Mouse (Mus musculus) liver, embryonic 14.5 days (tissue): ENCODE data around the gene Ino80d. TPM values are rescaled to one million over a fixed set of nuclear protein-coding genes. Genes with fewer than 3 reads are reported as not detected.

ENCODE experiments used
- ATAC-seq: fragments of 200-750 bp; cut with Nextera tagmentation; 2 replicates; pipeline ENCODE4 v1.8.0; 2017; ENCODE audit warnings: moderate number of reproducible peaks, mild to moderate bottlenecking, moderate library complexity; ENCODE audit not compliant: insufficient read depth
- DNase-seq, 3 experiments: peaks; one replicate each; pipeline ENCODE4 v3.0.0-alpha.2; 2012 to 2013; ENCODE audit warnings: low read depth in 3 of 3, low spot score in 3 of 3
- H3K27ac ChIP-seq: fragments of 300-500 bp; sonication (generic); 2 replicates; pipeline ENCODE4 v1.5.1; 2014; ENCODE audit warnings: moderate library complexity, mild to moderate bottlenecking, control low read depth, inconsistent platforms
- H3K27me3 ChIP-seq: fragments of 300-500 bp; sonication (generic); 2 replicates; pipeline ENCODE4 v1.6.1; 2014; ENCODE audit warnings: mild to moderate bottlenecking, low read length, moderate library complexity; ENCODE audit not compliant: control insufficient read depth, insufficient read depth
- H3K36me3 ChIP-seq: fragments of 300-500 bp; sonication (generic); replicated peaks from 2 replicates; pipeline ENCODE4 v1.6.1; 2014; ENCODE audit warnings: low read depth; ENCODE audit not compliant: control insufficient read depth, insufficient read depth
- H3K4me1 ChIP-seq, 2 experiments: fragments of 200-500 bp in 1 of 2; fragments of 300-500 bp in 1 of 2; sonication (generic) in 1 of 2; replicated peaks; 2 replicates each; pipeline ENCODE4 v1.6.1; 2012 to 2014; ENCODE audit warnings: antibody characterized with exemption in 1 of 2, inconsistent platforms in 1 of 2, low read length in 1 of 2; ENCODE audit not compliant: control insufficient read depth in 2 of 2, insufficient read depth in 2 of 2
- H3K4me2 ChIP-seq: fragments of 300-500 bp; sonication (generic); 2 replicates; pipeline ENCODE4 v1.6.1; 2014; ENCODE audit warnings: low read depth, mild to moderate bottlenecking, control low read depth, moderate library complexity
- H3K4me3 ChIP-seq, 2 experiments: fragments of 200-500 bp in 1 of 2; fragments of 300-500 bp in 1 of 2; sonication (generic) in 1 of 2; 2 replicates each; pipeline ENCODE4 v1.5.1; 2012 to 2014; ENCODE audit warnings: low read depth in 2 of 2, low read length in 2 of 2, mild to moderate bottlenecking in 2 of 2, control low read depth in 1 of 2, inconsistent platforms in 1 of 2, moderate library complexity in 1 of 2; ENCODE audit not compliant: insufficient read depth in 1 of 2
- H3K9ac ChIP-seq: fragments of 300-500 bp; sonication (generic); replicated peaks from 2 replicates; pipeline ENCODE4 v1.6.1; 2014; ENCODE audit warnings: mild to moderate bottlenecking, control low read depth, moderate library complexity
- H3K9me3 ChIP-seq: fragments of 300-500 bp; sonication (generic); 2 replicates; pipeline ENCODE4 v1.6.1; 2016; ENCODE audit warnings: low read length, mixed read lengths; ENCODE audit not compliant: control insufficient read depth
- CTCF ChIP-seq: IDR thresholded peaks from 2 replicates; pipeline ENCODE4 v1.5.1; 2016; ENCODE audit warnings: antibody characterized with exemption, low read depth, control low read depth
- EP300 ChIP-seq: IDR thresholded peaks from 2 replicates; pipeline ENCODE4 v1.6.1; 2016; ENCODE audit warnings: antibody characterized with exemption, low read depth
- WGBS: fragments of 180-500 bp; shearing (Covaris S2); extraction: QIAGEN DNeasy Blood & Tissue Kit; methylation state at CpG from one replicate; pipeline ENCODE4 v1.1.7; 2014; ENCODE audit not compliant: insufficient replicate concordance; 5-methylcytosine and 5-hydroxymethylcytosine counted together
- polyA plus RNA-seq, 2 experiments: library from polyadenylated mRNA; depleted of rRNA in 1 of 2; stranded (reverse) in 1 of 2; unstranded in 1 of 2; fragments of >200 nt; fragmentation: Nextera tagmentation in 1 of 2; extraction: Ambion mirVana in 1 of 2; gene quantifications; 2 replicates each; pipeline versions ENCODE4 v1.2.1 to v1.2.3; 2012 to 2014

The Ino80d gene
- polyA plus RNA-seq, 2 experiments = 2.5 to 3.4 TPM

- DNase-seq = no peak
- H3K4me2 ChIP-seq = no peak overlapping the region
- peak; percentile 52; the same call in 1 of the 2 replicates for ATAC-seq
- H3K9ac ChIP-seq = no peak overlapping the region
- H3K27me3 ChIP-seq = no peaks in the 10 kb centered on the region
- H3K4me3 ChIP-seq = no peak overlapping the region
- H3K36me3 ChIP-seq = peaks cover 34% of the 10 kb centered on the region
- no peak overlapping the region for H3K27ac ChIP-seq
- H3K4me1 ChIP-seq = peaks cover 3 to 19% of the 10 kb centered on the region in 2 experiments; a peak in 3 of 4 replicates
- WGBS = 70% methylated on average over 6 of the region's 6 CpGs
- TF ChIP-seq EP300 (no peak), CTCF (no peak)
- no peaks in the 10 kb centered on the region for H3K9me3 ChIP-seq
Measured at GRCm38 (mm10) chr1:63123823-63124450, 9.5 kb upstream of the Ino80d start.

DNA sequence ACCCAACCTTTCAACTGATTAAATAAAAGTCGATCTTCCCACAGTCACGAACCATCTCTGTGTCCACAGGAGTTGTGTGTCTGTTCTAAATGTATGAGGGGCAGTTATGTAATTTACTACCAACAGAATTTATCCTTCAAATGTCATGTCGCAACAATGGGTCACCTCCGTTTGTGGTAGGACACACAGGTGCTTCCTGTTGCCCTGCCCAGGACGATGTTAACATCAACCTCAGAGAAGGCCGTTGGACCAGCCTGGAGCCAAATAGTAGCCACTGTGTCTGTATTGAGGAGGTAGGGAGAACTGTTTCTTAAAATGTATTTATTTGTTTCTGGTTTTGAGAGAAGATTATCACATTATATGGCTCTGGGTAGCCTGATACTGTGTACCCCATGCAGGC, 7.5 kb upstream of the Ino80d start:
- Histone ChIP-seq H3K36me3 (peaks cover 44% of the 10 kb centered on the region), H3K27ac (no peak overlapping the region), H3K4me2 (no peak overlapping the region), H3K4me1 (peaks cover 3 to 23% of the 10 kb centered on the region in 2 experiments; a peak in 3 of 4 replicates), H3K9ac (no peak overlapping the region), H3K27me3 (no peaks in the 10 kb centered on the region), H3K4me3 (no peak overlapping the region), H3K9me3 (no peaks in the 10 kb centered on the region)
- TF ChIP-seq CTCF (no peak), EP300 (no peak)
- ATAC-seq = no peak
- WGBS = 46% methylated on average over 6 of the region's 6 CpGs
- no peak for DNase-seq

GRCm38 (mm10) chr1:63120382-63120781, 5.9 kb upstream of the Ino80d start:
- H3K4me3 ChIP-seq = no peak overlapping the region
- H3K4me2 ChIP-seq = no peak overlapping the region
- peaks cover 44% of the 10 kb centered on the region for H3K36me3 ChIP-seq
- H3K27ac ChIP-seq = no peak overlapping the region
- no peak overlapping the region for H3K9ac ChIP-seq
- 52% methylated on average over 2 of the region's 2 CpGs for WGBS
- no peak for ATAC-seq
- no peaks in the 10 kb centered on the region for H3K9me3 ChIP-seq
- H3K4me1 ChIP-seq = peaks cover 3 to 32% of the 10 kb centered on the region in 2 experiments; a peak in 3 of 4 replicates
- no peak for DNase-seq
- TF ChIP-seq EP300 (no peak), CTCF (no peak)
- H3K27me3 ChIP-seq = no peaks in the 10 kb centered on the region

GRCm38 (mm10) chr1:63119675-63120074, 5.2 kb upstream of the Ino80d start:
- 35% methylated on average over 4 of the region's 4 CpGs for WGBS
- H3K4me2 ChIP-seq = no peak overlapping the region
- TF ChIP-seq EP300 (no peak), CTCF (no peak)
- no peaks in the 10 kb centered on the region for H3K9me3 ChIP-seq
- H3K27ac ChIP-seq = no peak overlapping the region
- no peaks in the 10 kb centered on the region for H3K27me3 ChIP-seq
- H3K9ac ChIP-seq = no peak overlapping the region; the same call in 1 of the 2 replicates
- H3K36me3 ChIP-seq = peaks cover 44% of the 10 kb centered on the region
- no peak overlapping the region for H3K4me3 ChIP-seq
- peaks cover 3 to 32% of the 10 kb centered on the region in 2 experiments; a peak in 3 of 4 replicates for H3K4me1 ChIP-seq
- ATAC-seq (no peak), DNase-seq (no peak)

GRCm38 (mm10) chr1:63115540-63115939, 1.1 kb upstream of the Ino80d start:
- Histone ChIP-seq H3K27ac (peak overlapping the region; percentile 94), H3K27me3 (no peaks in the 10 kb centered on the region), H3K9ac (peak overlapping the region; percentile 100), H3K4me1 (peaks cover 3 to 24% of the 10 kb centered on the region in 2 experiments; a peak in 3 of 4 replicates), H3K4me2 (peak overlapping the region; percentile 70), H3K9me3 (no peaks in the 10 kb centered on the region), H3K4me3 (peak overlapping the region; percentile 86 to 89), H3K36me3 (peaks cover 24% of the 10 kb centered on the region)
- no peak for ATAC-seq
- DNase-seq = no peak
- 21% methylated on average over 3 of the region's 3 CpGs for WGBS
- no peak for TF ChIP-seq CTCF
- TF ChIP-seq EP300 = no peak
